Mouse (Mus musculus): ENCODE measurements around the gene Cacna2d1.

The Cacna2d1 gene

GRCm38 (mm10) chr5:15934376-15935233 is at the start of gene Cacna2d1:
Gene Cacna2d1, plus strand, starts transcription at chr5:15934691.
- DNase-seq = peak; percentile 63

- no peak for DNase-seq
Measured at GRCm38 (mm10) chr5:15895098-15895497, 39.4 kb upstream of the Cacna2d1 start.

- DNase-seq = no peak
Measured at GRCm38 (mm10) chr5:15896706-15897105, 37.8 kb upstream of the Cacna2d1 start.

- no peak for DNase-seq
Measured at GRCm38 (mm10) chr5:15906446-15906845, 28.0 kb upstream of the Cacna2d1 start.

- peak; percentile 82 for DNase-seq
Measured at GRCm38 (mm10) chr5:15914931-15915330, 19.6 kb upstream of the Cacna2d1 start.

GRCm38 (mm10) chr5:15928506-15928905 is 6.0 kb upstream of the Cacna2d1 start:
- DNase-seq = no peak

GRCm38 (mm10) chr5:15933017-15933416 is 1.5 kb upstream of the Cacna2d1 start:
- no peak for DNase-seq

- DNase-seq = peak; percentile 56
Measured at GRCm38 (mm10) chr5:15933581-15934375, 713 bp upstream of the Cacna2d1 start.

GRCm38 (mm10) chr5:15935234-15935728 is 790 bp downstream of the Cacna2d1 start:
- peak; percentile 29 for DNase-seq

- peak; percentile 35 for DNase-seq
Measured at GRCm38 (mm10) chr5:15935831-15936710, 1.6 kb downstream of the Cacna2d1 start.

- DNase-seq = no peak
Measured at GRCm38 (mm10) chr5:15941191-15941725, 6.8 kb downstream of the Cacna2d1 start.

GRCm38 (mm10) chr5:15942051-15942450 is 7.6 kb downstream of the Cacna2d1 start:
- DNase-seq = no peak

GRCm38 (mm10) chr5:15948290-15949037 is 14.0 kb downstream of the Cacna2d1 start:
- DNase-seq = no peak

GRCm38 (mm10) chr5:15959760-15960159 is 25.3 kb downstream of the Cacna2d1 start:
- no peak for DNase-seq

- DNase-seq = no peak
Measured at GRCm38 (mm10) chr5:15961866-15962265, 27.4 kb downstream of the Cacna2d1 start.

- peak; percentile 38 for DNase-seq
Measured at GRCm38 (mm10) chr5:15966888-15967287, 32.4 kb downstream of the Cacna2d1 start.

GRCm38 (mm10) chr5:15971821-15972220 is 37.3 kb downstream of the Cacna2d1 start:
- DNase-seq = no peak

- DNase-seq = no peak
Measured at GRCm38 (mm10) chr5:15972351-15972750, 37.9 kb downstream of the Cacna2d1 start.

- DNase-seq = peak; percentile 14
Measured at GRCm38 (mm10) chr5:15974652-15975051, 40.2 kb downstream of the Cacna2d1 start.

GRCm38 (mm10) chr5:15979225-15979624 is 44.7 kb downstream of the Cacna2d1 start:
- DNase-seq = no peak

- DNase-seq = no peak
Measured at GRCm38 (mm10) chr5:15982573-15982972, 48.1 kb downstream of the Cacna2d1 start.
